In genomic region chr17:49816703-49817102, GRCm38 (mm10) we compare ENCODE assay signal across 11 mouse cellular contexts.
A peak's percentile ranks its signal among the peaks of the same experiment; 100 is the strongest.
DNase-seq lines count a peak whose midpoint lies in the region; ATAC-seq and TF ChIP-seq lines count a peak whose summit lies in the region.
"Had no signal": no experiment of that assay in that cellular context is flagged by ENCODE, and none has a peak within 500 bp of the region (broad histone marks: within the 10 kb centered on the region; RNA-seq: fewer than 3 reads in every experiment).

No protein-coding gene starts in this region.

- no peak overlapping the region for H3K4me2 ChIP-seq in neural tube, embryonic 12.5 days (replicated peaks)
- no peak overlapping the region for H3K4me2 ChIP-seq in neural tube, embryonic 15.5 days
- H3K4me2 ChIP-seq in forebrain, embryonic 13.5 days, result no peak overlapping the region; the same call in 1 of the 2 replicates
- H3K4me2 ChIP-seq in limb, embryonic 13.5 days (replicated peaks), result peak overlapping the region; percentile 21
- H3K4me2 ChIP-seq in intestine, postnatal 0 days (replicated peaks; ENCODE audit: low read depth), result no peak overlapping the region
- H3K4me2 ChIP-seq: hindbrain, embryonic 15.5 days; liver, embryonic 15.5 days had no signal

- no peaks in the 10 kb centered on the region for H3K27me3 ChIP-seq in neural tube, embryonic 12.5 days (replicated peaks)
- H3K27me3 ChIP-seq in neural tube, embryonic 15.5 days (replicated peaks), result no peaks in the 10 kb centered on the region
- peaks cover 4% of the 10 kb centered on the region; the same call in 1 of the 2 replicates for H3K27me3 ChIP-seq in forebrain, embryonic 13.5 days
- no peaks in the 10 kb centered on the region for H3K27me3 ChIP-seq in limb, embryonic 13.5 days
- H3K27me3 ChIP-seq in intestine, postnatal 0 days (replicated peaks; ENCODE audit: control insufficient read depth, insufficient read depth, low read length), result no peaks in the 10 kb centered on the region
- H3K27me3 ChIP-seq: hindbrain, embryonic 15.5 days; liver, embryonic 15.5 days had no signal

- 36% methylated on average over 5 of the region's 5 CpGs for WGBS in neural tube, embryonic 12.5 days
- 36% methylated on average over 5 of the region's 5 CpGs for WGBS in neural tube, embryonic 15.5 days
- 15% methylated on average over 5 of the region's 5 CpGs for WGBS in forebrain, embryonic 13.5 days
- 10% methylated on average over 5 of the region's 5 CpGs for WGBS in limb, embryonic 13.5 days
- WGBS in intestine, postnatal 0 days, result 68% methylated on average over 5 of the region's 5 CpGs

- TF ChIP-seq CTCF in intestine, postnatal 0 days (IDR thresholded peaks at IDR 0.05; ENCODE audit: low read depth), result no peak

- peaks cover 16% of the 10 kb centered on the region; the same call in 1 of the 2 replicates for H3K4me1 ChIP-seq in neural tube, embryonic 12.5 days
- peaks cover 11% of the 10 kb centered on the region; the same call in 1 of the 2 replicates for H3K4me1 ChIP-seq in neural tube, embryonic 15.5 days
- H3K4me1 ChIP-seq in forebrain, embryonic 13.5 days, result peaks cover 22% of the 10 kb centered on the region
- H3K4me1 ChIP-seq in limb, embryonic 13.5 days, result peaks cover 18% of the 10 kb centered on the region
- H3K4me1 ChIP-seq in intestine, postnatal 0 days (replicated peaks; ENCODE audit: control insufficient read depth, insufficient read depth, low read length), result no peaks in the 10 kb centered on the region
- H3K4me1 ChIP-seq: liver, embryonic 15.5 days had no signal

- peak; percentile 84 for ATAC-seq in neural tube, embryonic 12.5 days (ENCODE audit: low FRiP score, low read depth)
- ATAC-seq in neural tube, embryonic 15.5 days (ENCODE audit: low FRiP score), result no peak
- ATAC-seq in forebrain, embryonic 13.5 days, result peak; percentile 84
- peak; percentile 76 for ATAC-seq in limb, embryonic 13.5 days (ENCODE audit: low FRiP score, low read depth)
- ATAC-seq in intestine, postnatal 0 days, result no peak

- H3K4me3 ChIP-seq in neural tube, embryonic 12.5 days, result no peak overlapping the region
- H3K4me3 ChIP-seq in neural tube, embryonic 15.5 days (replicated peaks), result no peak overlapping the region
- no peak overlapping the region for H3K4me3 ChIP-seq in forebrain, embryonic 13.5 days
- no peak overlapping the region for H3K4me3 ChIP-seq in limb, embryonic 13.5 days
- H3K4me3 ChIP-seq in intestine, postnatal 0 days (ENCODE audit: low read depth, low read length), result no peak overlapping the region
- H3K4me3 ChIP-seq: hindbrain, embryonic 15.5 days; liver, embryonic 15.5 days had no signal

- no peak for DNase-seq in thymus, postnatal 4 days
- DNase-seq in yolk sac, embryonic 10.5 days (ENCODE audit: low spot score), result no peak
- DNase-seq: gastrocnemius, postnatal 36 days; right cerebral cortex, postnatal 4 days had no signal

- no peak overlapping the region for H3K9ac ChIP-seq in neural tube, embryonic 12.5 days
- no peak overlapping the region for H3K9ac ChIP-seq in neural tube, embryonic 15.5 days (replicated peaks)
- no peak overlapping the region for H3K9ac ChIP-seq in forebrain, embryonic 13.5 days
- H3K9ac ChIP-seq in limb, embryonic 13.5 days, result no peak overlapping the region
- H3K9ac ChIP-seq in intestine, postnatal 0 days (ENCODE audit: low read depth, low read length), result no peak overlapping the region
- H3K9ac ChIP-seq: hindbrain, embryonic 15.5 days; liver, embryonic 15.5 days had no signal

- H3K27ac ChIP-seq in neural tube, embryonic 12.5 days, result no peak overlapping the region
- no peak overlapping the region for H3K27ac ChIP-seq in neural tube, embryonic 15.5 days (replicated peaks)
- H3K27ac ChIP-seq in forebrain, embryonic 13.5 days, result peak overlapping the region; percentile 65
- H3K27ac ChIP-seq in limb, embryonic 13.5 days, result no peak overlapping the region
- no peak overlapping the region for H3K27ac ChIP-seq in intestine, postnatal 0 days (ENCODE audit: low read depth, low read length)
- H3K27ac ChIP-seq: hindbrain, embryonic 15.5 days; liver, embryonic 15.5 days had no signal

- no peaks in the 10 kb centered on the region for H3K36me3 ChIP-seq in neural tube, embryonic 12.5 days
- no peaks in the 10 kb centered on the region for H3K36me3 ChIP-seq in neural tube, embryonic 15.5 days
- no peaks in the 10 kb centered on the region for H3K36me3 ChIP-seq in forebrain, embryonic 13.5 days (ENCODE audit: poor library complexity, severe bottlenecking)
- H3K36me3 ChIP-seq in limb, embryonic 13.5 days, result no peaks in the 10 kb centered on the region
- H3K36me3 ChIP-seq in intestine, postnatal 0 days (ENCODE audit: control insufficient read depth, insufficient read depth), result no peaks in the 10 kb centered on the region
- H3K36me3 ChIP-seq: hindbrain, embryonic 15.5 days; liver, embryonic 15.5 days had no signal

- H3K9me3 ChIP-seq in neural tube, embryonic 12.5 days, result no peaks in the 10 kb centered on the region
- no peaks in the 10 kb centered on the region for H3K9me3 ChIP-seq in neural tube, embryonic 15.5 days (replicated peaks)
- H3K9me3 ChIP-seq in forebrain, embryonic 13.5 days (replicated peaks), result no peaks in the 10 kb centered on the region
- H3K9me3 ChIP-seq in limb, embryonic 13.5 days, result no peaks in the 10 kb centered on the region
- H3K9me3 ChIP-seq in intestine, postnatal 0 days (ENCODE audit: control insufficient read depth), result no peaks in the 10 kb centered on the region
- H3K9me3 ChIP-seq: hindbrain, embryonic 15.5 days; liver, embryonic 15.5 days had no signal

Comparison
In these comparisons a context has a peak if more than half of its experiments do, and no peak if none do; other contexts are left out.
1. ATAC-seq: peak in neural tube, embryonic 12.5 days (single experiment), forebrain, embryonic 13.5 days (single experiment) and limb, embryonic 13.5 days (single experiment); none in neural tube, embryonic 15.5 days (single experiment) and intestine, postnatal 0 days (single experiment).